Mouse (Mus musculus) liver, embryonic 14.5 days (tissue): ENCODE data around the gene Bri3bp. TPM values are rescaled to one million over a fixed set of nuclear protein-coding genes. Genes with fewer than 3 reads are reported as not detected.

Experiments used
- ATAC-seq: fragments of 200-750 bp; cut with Nextera tagmentation; 2 replicates; pipeline ENCODE4 v1.8.0; 2017; ENCODE audit warnings: moderate number of reproducible peaks, mild to moderate bottlenecking, moderate library complexity; ENCODE audit not compliant: insufficient read depth
- DNase-seq, 3 experiments: peaks; one replicate each; pipeline ENCODE4 v3.0.0-alpha.2; 2012 to 2013; ENCODE audit warnings: low read depth in 3 of 3, low spot score in 3 of 3
- H3K27ac ChIP-seq: fragments of 300-500 bp; sonication (generic); 2 replicates; pipeline ENCODE4 v1.5.1; 2014; ENCODE audit warnings: moderate library complexity, mild to moderate bottlenecking, control low read depth, inconsistent platforms
- H3K27me3 ChIP-seq: fragments of 300-500 bp; sonication (generic); 2 replicates; pipeline ENCODE4 v1.6.1; 2014; ENCODE audit warnings: mild to moderate bottlenecking, low read length, moderate library complexity; ENCODE audit not compliant: control insufficient read depth, insufficient read depth
- H3K36me3 ChIP-seq: fragments of 300-500 bp; sonication (generic); replicated peaks from 2 replicates; pipeline ENCODE4 v1.6.1; 2014; ENCODE audit warnings: low read depth; ENCODE audit not compliant: control insufficient read depth, insufficient read depth
- H3K4me1 ChIP-seq, 2 experiments: fragments of 200-500 bp in 1 of 2; fragments of 300-500 bp in 1 of 2; sonication (generic) in 1 of 2; replicated peaks; 2 replicates each; pipeline ENCODE4 v1.6.1; 2012 to 2014; ENCODE audit warnings: antibody characterized with exemption in 1 of 2, inconsistent platforms in 1 of 2, low read length in 1 of 2; ENCODE audit not compliant: control insufficient read depth in 2 of 2, insufficient read depth in 2 of 2
- H3K4me2 ChIP-seq: fragments of 300-500 bp; sonication (generic); 2 replicates; pipeline ENCODE4 v1.6.1; 2014; ENCODE audit warnings: low read depth, mild to moderate bottlenecking, control low read depth, moderate library complexity
- H3K4me3 ChIP-seq, 2 experiments: fragments of 200-500 bp in 1 of 2; fragments of 300-500 bp in 1 of 2; sonication (generic) in 1 of 2; 2 replicates each; pipeline ENCODE4 v1.5.1; 2012 to 2014; ENCODE audit warnings: low read depth in 2 of 2, low read length in 2 of 2, mild to moderate bottlenecking in 2 of 2, control low read depth in 1 of 2, inconsistent platforms in 1 of 2, moderate library complexity in 1 of 2; ENCODE audit not compliant: insufficient read depth in 1 of 2
- H3K9ac ChIP-seq: fragments of 300-500 bp; sonication (generic); replicated peaks from 2 replicates; pipeline ENCODE4 v1.6.1; 2014; ENCODE audit warnings: mild to moderate bottlenecking, control low read depth, moderate library complexity
- H3K9me3 ChIP-seq: fragments of 300-500 bp; sonication (generic); 2 replicates; pipeline ENCODE4 v1.6.1; 2016; ENCODE audit warnings: low read length, mixed read lengths; ENCODE audit not compliant: control insufficient read depth
- CTCF ChIP-seq: IDR thresholded peaks from 2 replicates; pipeline ENCODE4 v1.5.1; 2016; ENCODE audit warnings: antibody characterized with exemption, low read depth, control low read depth
- EP300 ChIP-seq: IDR thresholded peaks from 2 replicates; pipeline ENCODE4 v1.6.1; 2016; ENCODE audit warnings: antibody characterized with exemption, low read depth
- WGBS: fragments of 180-500 bp; shearing (Covaris S2); extraction: QIAGEN DNeasy Blood & Tissue Kit; methylation state at CpG from one replicate; pipeline ENCODE4 v1.1.7; 2014; ENCODE audit not compliant: insufficient replicate concordance; 5-methylcytosine and 5-hydroxymethylcytosine counted together
- polyA plus RNA-seq, 2 experiments: library from polyadenylated mRNA; depleted of rRNA in 1 of 2; stranded (reverse) in 1 of 2; unstranded in 1 of 2; fragments of >200 nt; fragmentation: Nextera tagmentation in 1 of 2; extraction: Ambion mirVana in 1 of 2; gene quantifications; 2 replicates each; pipeline versions ENCODE4 v1.2.1 to v1.2.3; 2012 to 2014

Bri3bp gene
- polyA plus RNA-seq, 2 experiments = 4.9 to 16.4 TPM

- TF ChIP-seq CTCF (no peak), EP300 (no peak)
- H3K4me2 ChIP-seq = peak overlapping the region; percentile 96
- H3K9ac ChIP-seq = peak overlapping the region; percentile 24; the same call in 1 of the 2 replicates
- 15% methylated on average over 31 of the region's 31 CpGs for WGBS
- peak overlapping the region; percentile 74 to 91 for H3K4me3 ChIP-seq
- H3K27me3 ChIP-seq = peaks cover 9% of the 10 kb centered on the region
- no peaks in the 10 kb centered on the region for H3K9me3 ChIP-seq
- H3K4me1 ChIP-seq = peaks cover 5 to 24% of the 10 kb centered on the region in 2 experiments
- peak; percentile 25; the same call in 1 of the 2 replicates for ATAC-seq
- DNase-seq = peak; percentile 56 to 70 (median 57)
- no peaks in the 10 kb centered on the region for H3K36me3 ChIP-seq
- no peak overlapping the region for H3K27ac ChIP-seq
These were observed 37.6 kb upstream of the Bri3bp start for GRCm38 (mm10) chr5:125403481-125404465.

GRCm38 (mm10) chr5:125404536-125404902 lies 36.8 kb upstream of the Bri3bp start:
- no peaks in the 10 kb centered on the region for H3K9me3 ChIP-seq
- TF ChIP-seq EP300 (no peak), CTCF (no peak)
- H3K4me2 ChIP-seq = peak overlapping the region; percentile 96
- no peaks in the 10 kb centered on the region for H3K36me3 ChIP-seq
- peak overlapping the region; percentile 86 for H3K9ac ChIP-seq
- H3K4me3 ChIP-seq = peak overlapping the region; percentile 74 to 91
- H3K27ac ChIP-seq = peak overlapping the region; percentile 81
- H3K4me1 ChIP-seq = peaks cover 7 to 28% of the 10 kb centered on the region in 2 experiments
- 1% methylated on average over 7 of the region's 7 CpGs for WGBS
- DNase-seq = no peak
- H3K27me3 ChIP-seq = peaks cover 7% of the 10 kb centered on the region; the same call in 1 of the 2 replicates
- no peak for ATAC-seq

GRCm38 (mm10) chr5:125404903-125405545 lies 36.3 kb upstream of the Bri3bp start:
- TF ChIP-seq CTCF = no peak
- no peak for TF ChIP-seq EP300
- Histone ChIP-seq H3K27me3 (peaks cover 7% of the 10 kb centered on the region; the same call in 1 of the 2 replicates), H3K27ac (peak overlapping the region; percentile 81), H3K36me3 (no peaks in the 10 kb centered on the region), H3K4me1 (peaks cover 12 to 33% of the 10 kb centered on the region in 2 experiments), H3K9me3 (no peaks in the 10 kb centered on the region), H3K9ac (peak overlapping the region; percentile 86), H3K4me2 (peak overlapping the region; percentile 96), H3K4me3 (peak overlapping the region; percentile 74 to 91)
- ATAC-seq (peak; percentile 14; the same call in 1 of the 2 replicates), DNase-seq (peak in 1 of 3 experiments; percentile 61)
- WGBS = under 1% methylated on average over 28 of the region's 28 CpGs

GRCm38 (mm10) chr5:125405546-125406248 lies 35.7 kb upstream of the Bri3bp start:
- Histone ChIP-seq H3K9me3 (no peaks in the 10 kb centered on the region), H3K36me3 (no peaks in the 10 kb centered on the region), H3K4me1 (peaks cover 12 to 38% of the 10 kb centered on the region in 2 experiments), H3K27me3 (peaks cover 7% of the 10 kb centered on the region; the same call in 1 of the 2 replicates), H3K9ac (peak overlapping the region; percentile 86), H3K4me3 (peak overlapping the region; percentile 74 to 94), H3K4me2 (peak overlapping the region; percentile 96), H3K27ac (peak overlapping the region; percentile 81)
- DNase-seq (peak; percentile 76 to 84 (median 79)), ATAC-seq (peak; percentile 63)
- TF ChIP-seq CTCF (no peak), EP300 (peak; percentile 27; the same call in 1 of the 2 replicates)
- WGBS = under 1% methylated on average over 31 of the region's 31 CpGs
